Mouse (Mus musculus) heart, embryonic 10.5 days (tissue): ENCODE measurements around the gene Dap. TPM values are rescaled to one million over a fixed set of nuclear protein-coding genes. Genes with fewer than 3 reads are reported as not detected.

Experiments used
- DNase-seq: peaks from one replicate; pipeline ENCODE4 v3.0.0-alpha.2; 2017; ENCODE audit warnings: low spot score
- H3K27ac ChIP-seq: fragments of 300-500 bp; sonication (generic); 2 replicates; pipeline ENCODE4 v1.5.1; 2016; ENCODE audit warnings: mild to moderate bottlenecking
- H3K27me3 ChIP-seq: fragments of 300-500 bp; sonication (generic); 2 replicates; pipeline ENCODE4 v1.6.1; 2016; ENCODE audit warnings: mild to moderate bottlenecking; ENCODE audit not compliant: poor library complexity, insufficient read depth, severe bottlenecking
- H3K36me3 ChIP-seq: fragments of 300-500 bp; sonication (generic); 2 replicates; pipeline ENCODE4 v1.6.1; 2016; ENCODE audit warnings: mild to moderate bottlenecking, moderate library complexity
- H3K4me1 ChIP-seq: fragments of 300-500 bp; sonication (generic); 2 replicates; pipeline ENCODE4 v1.6.1; 2016; ENCODE audit warnings: mild to moderate bottlenecking
- H3K4me3 ChIP-seq: fragments of 300-500 bp; sonication (generic); 2 replicates; pipeline ENCODE4 v1.5.1; 2016; ENCODE audit warnings: mild to moderate bottlenecking, moderate library complexity
- H3K9me3 ChIP-seq: fragments of 300-500 bp; sonication (generic); 2 replicates; pipeline ENCODE4 v1.6.1; 2016; ENCODE audit warnings: mild to moderate bottlenecking, moderate library complexity
- WGBS: fragments of 180-500 bp; shearing (Covaris S2); methylation state at CpG from one replicate; pipeline ENCODE4 v1.1.7; 2016; 5-methylcytosine and 5-hydroxymethylcytosine counted together
- polyA plus RNA-seq: library from polyadenylated mRNA; unstranded; fragments of >200 nt; fragmentation: Nextera tagmentation; extraction: Ambion mirVana; gene quantifications from 2 replicates; pipeline ENCODE4 v1.2.1, GENCODE M21; 2016

Gene Dap
- polyA plus RNA-seq, 1 experiment from 2014 or later = 49.2 TPM

DNA sequence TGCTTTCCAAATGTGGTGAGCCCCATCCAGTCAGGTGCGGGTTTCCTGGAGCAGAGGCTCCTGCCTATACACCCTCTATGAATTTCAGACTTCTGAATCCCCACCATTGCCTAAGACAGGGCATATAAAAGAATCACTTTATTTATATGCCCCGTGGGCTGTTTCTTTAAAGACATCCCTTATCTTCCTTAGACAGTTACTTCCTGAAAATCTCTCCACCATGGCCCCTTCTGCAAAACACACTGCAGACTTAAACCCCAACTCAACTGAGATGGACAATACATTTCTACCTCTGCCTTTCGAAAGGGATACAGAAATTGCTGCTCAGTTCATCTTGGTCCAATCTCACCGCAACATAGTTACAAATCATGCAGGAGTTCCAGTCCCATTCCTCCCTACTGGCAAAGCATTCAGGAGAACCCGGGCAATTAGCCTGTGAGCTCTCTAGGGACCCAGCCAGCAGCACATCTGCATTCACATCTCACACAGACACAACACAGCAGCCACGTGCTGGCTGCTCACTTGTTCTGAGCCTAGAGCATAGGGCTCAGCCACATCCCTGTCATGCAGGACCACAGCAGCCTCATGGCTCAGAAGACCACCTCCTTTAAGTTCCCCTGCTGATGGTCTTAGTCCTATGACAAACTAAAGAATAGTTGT is 75.3 kb downstream of the Dap start:
- Histone ChIP-seq H3K4me3 (no peak overlapping the region), H3K27ac (no peak overlapping the region), H3K27me3 (peaks cover 53% of the 10 kb centered on the region), H3K36me3 (no peaks in the 10 kb centered on the region), H3K9me3 (no peaks in the 10 kb centered on the region), H3K4me1 (peaks cover 19% of the 10 kb centered on the region)
- DNase-seq = no peak
- 60% methylated on average over 6 of the region's 6 CpGs for WGBS

GRCm38 (mm10) chr15:31302293-31302990 is 78.3 kb downstream of the Dap start:
- H3K27ac ChIP-seq = no peak overlapping the region; the same call in 1 of the 2 replicates
- 51% methylated on average over 12 of the region's 12 CpGs for WGBS

GRCm38 (mm10) chr15:31304302-31304701 is 80.2 kb downstream of the Dap start:
- no peak for DNase-seq
- H3K9me3 ChIP-seq = no peaks in the 10 kb centered on the region
- no peak overlapping the region for H3K4me3 ChIP-seq
- peaks cover 12% of the 10 kb centered on the region for H3K4me1 ChIP-seq
- H3K27me3 ChIP-seq = peaks cover 4% of the 10 kb centered on the region; the same call in 1 of the 2 replicates
- H3K27ac ChIP-seq = no peak overlapping the region
- 63% methylated on average over 3 of the region's 3 CpGs for WGBS
- H3K36me3 ChIP-seq = no peaks in the 10 kb centered on the region

More at GRCm38 (mm10) chr15:31302293-31302990, 78.3 kb downstream of the Dap start:
- Histone ChIP-seq H3K4me1 (peaks cover 16% of the 10 kb centered on the region), H3K27me3 (peaks cover 23% of the 10 kb centered on the region), H3K4me3 (no peak overlapping the region), H3K9me3 (no peaks in the 10 kb centered on the region), H3K36me3 (no peaks in the 10 kb centered on the region)
- DNase-seq = no peak

- Histone ChIP-seq H3K27ac (no peak overlapping the region), H3K9me3 (no peaks in the 10 kb centered on the region), H3K4me1 (peaks cover 12% of the 10 kb centered on the region), H3K27me3 (no peaks in the 10 kb centered on the region), H3K4me3 (no peak overlapping the region), H3K36me3 (no peaks in the 10 kb centered on the region)
- WGBS = 50% methylated on average over 6 of the region's 6 CpGs
- DNase-seq = no peak
Measured at GRCm38 (mm10) chr15:31305181-31305580, 81.1 kb downstream of the Dap start.

DNA sequence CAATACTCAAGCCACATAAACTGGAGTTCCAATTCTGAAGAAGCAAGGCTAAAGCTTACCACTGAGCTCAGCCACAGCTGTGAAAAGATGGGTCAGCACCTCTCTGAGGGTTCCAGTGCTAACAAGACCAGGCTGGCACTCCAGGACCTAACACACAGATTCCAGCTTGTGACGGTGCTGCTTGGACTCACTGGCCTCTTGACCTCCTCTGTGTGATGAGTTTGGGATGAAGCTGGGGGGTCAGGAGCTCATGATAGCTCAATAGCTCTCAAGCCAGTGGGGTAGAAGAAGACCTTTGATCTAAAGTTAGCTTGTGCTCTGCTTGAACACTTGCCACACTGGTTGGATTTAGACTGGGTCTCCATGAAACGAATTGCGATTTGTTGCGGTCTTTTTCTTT is 82.6 kb downstream of the Dap start:
- Histone ChIP-seq H3K27ac (no peak overlapping the region), H3K27me3 (no peaks in the 10 kb centered on the region), H3K9me3 (no peaks in the 10 kb centered on the region), H3K4me3 (no peak overlapping the region), H3K36me3 (no peaks in the 10 kb centered on the region), H3K4me1 (peaks cover 12% of the 10 kb centered on the region)
- DNase-seq = no peak
- WGBS = 86% methylated on average over 4 of the region's 4 CpGs

DNA sequence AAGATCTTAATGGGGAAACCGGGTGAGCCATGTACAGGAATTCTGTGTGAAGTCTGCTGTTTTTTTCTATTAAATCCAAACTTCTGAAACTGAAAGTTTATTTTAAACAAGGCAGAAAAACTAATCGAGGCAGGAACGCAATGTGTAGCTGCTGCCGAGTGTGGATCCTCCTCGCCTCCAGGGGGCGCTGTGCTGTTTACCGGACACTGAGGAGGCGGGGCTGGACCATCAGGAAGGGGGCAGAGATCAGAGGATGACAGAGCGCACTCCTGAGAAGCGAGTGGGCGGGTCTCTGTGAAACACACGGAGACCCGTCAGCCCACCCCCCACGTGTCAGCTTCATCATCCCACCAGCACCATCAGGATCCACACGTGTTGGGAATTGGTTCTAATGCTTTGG is 85.4 kb downstream of the Dap start:
- Histone ChIP-seq H3K4me3 (no peak overlapping the region), H3K27me3 (no peaks in the 10 kb centered on the region), H3K27ac (no peak overlapping the region), H3K4me1 (peaks cover 3% of the 10 kb centered on the region; the same call in 1 of the 2 replicates), H3K9me3 (no peaks in the 10 kb centered on the region), H3K36me3 (no peaks in the 10 kb centered on the region)
- no peak for DNase-seq
- WGBS = 62% methylated on average over 15 of the region's 15 CpGs

DNA sequence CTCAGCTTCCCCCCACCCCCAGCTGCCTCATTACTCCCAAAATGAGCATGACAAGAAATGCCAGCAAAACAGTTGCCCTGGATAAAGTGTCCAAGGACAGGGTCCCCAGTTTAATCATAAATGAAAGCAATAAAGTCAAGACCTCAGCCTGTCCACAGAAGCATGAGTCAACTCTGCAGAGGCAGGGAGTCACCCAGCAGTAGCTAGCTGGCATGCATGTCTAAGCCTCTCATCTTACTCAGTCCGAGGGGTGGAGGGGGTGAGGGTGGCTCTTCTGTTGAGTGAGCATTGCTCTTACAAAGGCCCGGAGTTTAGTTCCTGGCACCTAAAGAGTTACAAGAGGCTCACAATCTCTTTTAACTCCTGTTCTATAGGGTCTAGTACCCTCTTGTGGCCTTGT is 87.9 kb downstream of the Dap start:
- H3K9me3 ChIP-seq = no peaks in the 10 kb centered on the region
- no peak overlapping the region for H3K4me3 ChIP-seq
- WGBS = 75% methylated on average over 2 of the region's 2 CpGs
- H3K27ac ChIP-seq = no peak overlapping the region
- no peak for DNase-seq
- no peaks in the 10 kb centered on the region for H3K27me3 ChIP-seq
- H3K36me3 ChIP-seq = no peaks in the 10 kb centered on the region
- 0 out of 2 replicates have a peak, but pooled peaks cover 3% of the 10 kb centered on the region for H3K4me1 ChIP-seq

DNA sequence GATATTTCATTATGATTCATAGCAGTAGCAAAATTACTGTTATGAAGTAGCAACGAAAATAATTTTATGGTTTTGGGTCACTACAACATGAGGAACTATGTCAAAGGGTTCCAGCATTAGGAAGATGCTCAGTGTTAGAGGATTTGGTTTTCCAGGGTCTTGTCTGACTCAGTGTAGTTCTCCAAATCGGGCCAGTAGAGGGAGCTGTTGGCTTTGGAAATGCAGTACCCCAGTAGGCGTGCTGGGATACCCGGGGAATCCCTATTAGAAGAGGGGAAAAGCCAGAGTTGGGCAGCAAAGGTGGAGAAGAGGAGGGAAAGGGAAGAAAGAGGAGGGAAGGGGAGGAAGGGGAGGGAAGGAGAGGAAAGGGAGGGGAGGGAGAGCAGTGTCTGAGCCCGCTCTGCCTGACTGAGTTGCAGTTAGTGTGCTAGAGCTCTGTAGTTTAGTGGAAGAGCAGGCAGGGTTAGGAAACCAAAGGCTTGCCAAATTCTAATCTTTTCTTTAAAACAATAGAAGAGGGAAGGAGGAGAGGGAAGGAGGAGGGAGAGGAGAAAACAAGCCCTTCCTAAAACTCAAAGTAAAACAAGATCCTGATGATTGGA is 91.6 kb downstream of the Dap start:
- Histone ChIP-seq H3K27ac (no peak overlapping the region), H3K27me3 (no peaks in the 10 kb centered on the region), H3K9me3 (no peaks in the 10 kb centered on the region), H3K4me1 (0 out of 2 replicates have a peak, but pooled peaks cover 3% of the 10 kb centered on the region), H3K36me3 (no peaks in the 10 kb centered on the region), H3K4me3 (no peak overlapping the region)
- DNase-seq = peak; percentile 86
- 7% methylated on average over 5 of the region's 5 CpGs for WGBS

- no peak overlapping the region for H3K27ac ChIP-seq
- H3K9me3 ChIP-seq = no peaks in the 10 kb centered on the region
- no peak for DNase-seq
- no peak overlapping the region for H3K4me3 ChIP-seq
- H3K36me3 ChIP-seq = no peaks in the 10 kb centered on the region
- H3K4me1 ChIP-seq = 0 out of 2 replicates have a peak, but pooled peaks cover 3% of the 10 kb centered on the region
- no peaks in the 10 kb centered on the region for H3K27me3 ChIP-seq
- WGBS = 75% methylated on average over 3 of the region's 3 CpGs
Measured at GRCm38 (mm10) chr15:31317056-31317805, 93.1 kb downstream of the Dap start.

DNA sequence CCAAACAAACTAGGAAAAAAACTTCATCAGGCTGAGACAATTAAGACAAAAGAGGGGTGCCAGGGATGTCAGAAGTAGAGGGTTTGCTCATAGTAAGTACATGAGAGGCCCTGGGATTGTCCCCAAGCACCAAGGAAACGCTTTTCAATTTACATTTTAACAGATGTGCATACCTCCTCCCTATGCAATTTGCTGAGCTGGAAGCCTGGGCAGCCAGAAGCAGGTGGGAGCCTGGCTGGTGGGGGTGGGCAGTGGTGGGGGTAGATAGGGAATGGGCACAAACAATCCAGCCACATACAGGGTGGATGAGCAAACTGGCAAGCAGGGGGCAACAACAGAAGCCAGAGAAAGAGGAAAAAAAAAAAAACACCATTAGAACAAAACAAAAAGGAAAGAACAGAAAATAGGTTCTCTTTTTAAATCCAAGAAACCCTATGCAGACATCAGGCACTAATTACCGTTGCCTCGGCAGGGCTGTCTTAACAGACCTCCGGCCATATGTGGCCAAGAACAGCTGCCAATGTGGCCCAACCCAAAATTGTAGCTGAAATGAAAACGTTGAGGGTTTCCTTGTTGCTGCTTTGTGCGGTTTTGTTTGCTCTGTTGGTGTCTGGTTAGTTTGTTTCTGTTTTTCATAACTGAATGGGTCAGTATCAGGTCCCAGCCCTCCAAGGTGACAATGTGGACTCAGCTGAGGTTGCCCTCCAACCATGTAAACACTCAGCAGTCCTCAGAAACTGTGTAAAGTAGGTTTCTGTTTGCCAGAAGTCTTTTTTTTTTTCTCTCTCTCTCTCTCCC is 94.2 kb downstream of the Dap start:
- no peaks in the 10 kb centered on the region for H3K27me3 ChIP-seq
- H3K36me3 ChIP-seq = no peaks in the 10 kb centered on the region
- H3K9me3 ChIP-seq = no peaks in the 10 kb centered on the region
- H3K27ac ChIP-seq = no peak overlapping the region
- H3K4me3 ChIP-seq = no peak overlapping the region
- no peak for DNase-seq
- 0 out of 2 replicates have a peak, but pooled peaks cover 3% of the 10 kb centered on the region for H3K4me1 ChIP-seq
- 70% methylated on average over 6 of the region's 6 CpGs for WGBS

- WGBS = 68% methylated on average over 4 of the region's 4 CpGs
- Histone ChIP-seq H3K36me3 (0 out of 2 replicates have a peak, but pooled peaks cover 2% of the 10 kb centered on the region), H3K4me1 (0 out of 2 replicates have a peak, but pooled peaks cover 3% of the 10 kb centered on the region), H3K27ac (no peak overlapping the region), H3K27me3 (no peaks in the 10 kb centered on the region), H3K9me3 (no peaks in the 10 kb centered on the region), H3K4me3 (no peak overlapping the region)
- DNase-seq = no peak
Measured at GRCm38 (mm10) chr15:31319046-31319445, 94.9 kb downstream of the Dap start.
